Mouse (Mus musculus): ENCODE data around the gene Olfr419. TPM values are rescaled to one million over a fixed set of nuclear protein-coding genes. Genes with fewer than 3 reads are reported as not detected.

Olfr419 gene
- polyA plus RNA-seq, 2 experiments: 0.27 TPM; not detected in 1

DNA sequence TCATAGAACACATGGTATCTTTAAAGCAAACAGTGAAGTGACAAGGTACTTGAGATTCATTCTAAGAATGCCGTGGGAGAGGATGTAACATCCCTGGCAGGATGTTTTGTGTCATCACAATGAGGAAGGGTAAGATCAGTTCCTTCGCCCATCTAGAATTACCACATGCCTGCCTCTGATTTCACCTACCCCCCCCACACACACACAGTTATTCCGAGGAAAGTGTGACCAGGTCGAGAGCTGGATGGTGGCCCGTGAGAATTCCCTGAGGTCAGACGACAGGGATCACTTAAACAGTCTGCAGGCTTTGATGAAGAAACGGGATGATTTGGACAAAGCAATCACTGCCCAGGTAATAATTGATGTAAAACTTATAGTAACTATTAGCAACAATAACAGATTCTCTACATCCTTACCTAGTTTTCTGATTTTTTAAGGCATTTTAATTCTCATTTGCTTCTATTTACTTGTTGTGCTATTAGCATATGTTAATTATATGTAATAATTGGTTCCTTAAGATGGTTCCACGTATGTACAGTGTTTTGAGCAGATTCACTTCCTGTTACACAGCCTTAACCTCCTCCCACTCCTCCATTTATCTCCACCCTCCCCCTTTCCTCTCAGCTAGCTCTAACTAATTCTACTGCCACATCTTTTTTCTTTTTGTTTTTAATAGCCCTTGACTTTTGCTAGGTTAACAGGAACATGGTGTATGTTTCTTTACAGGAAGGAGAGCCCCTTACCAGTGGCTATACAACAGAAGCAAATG, 36.4 kb downstream of the Olfr419 start:
- TF ChIP-seq CTCF (IDR thresholded peaks at IDR 0.05; ENCODE audit: low read depth) (no peak), EP300 (IDR thresholded peaks at IDR 0.05; ENCODE audit: low read depth) (no peak)
- ATAC-seq (ENCODE audit: insufficient read depth) (no peak), DNase-seq (ENCODE audit: low read depth in 3 of 3, low spot score in 3 of 3) (no peak)
- H3K4me2 ChIP-seq (ENCODE audit: low read depth): no peak overlapping the region
- 83% methylated on average over 8 of the region's 8 CpGs for WGBS (ENCODE audit: insufficient replicate concordance)
- no peaks in the 10 kb centered on the region for H3K9me3 ChIP-seq (ENCODE audit: control insufficient read depth, low read length)
- H3K36me3 ChIP-seq (replicated peaks; ENCODE audit: control insufficient read depth, insufficient read depth, low read depth): peaks cover 92% of the 10 kb centered on the region
- no peak overlapping the region for H3K27ac ChIP-seq
- no peak overlapping the region for H3K9ac ChIP-seq (replicated peaks)
- no peaks in the 10 kb centered on the region for H3K4me1 ChIP-seq (replicated peaks; ENCODE audit: control insufficient read depth in 2 of 2, insufficient read depth in 2 of 2, low read length in 1 of 2)
- no peak overlapping the region for H3K4me3 ChIP-seq (ENCODE audit: insufficient read depth in 1 of 2, low read depth in 2 of 2, low read length in 2 of 2)
- H3K27me3 ChIP-seq (ENCODE audit: control insufficient read depth, insufficient read depth, low read length): no peaks in the 10 kb centered on the region

DNA sequence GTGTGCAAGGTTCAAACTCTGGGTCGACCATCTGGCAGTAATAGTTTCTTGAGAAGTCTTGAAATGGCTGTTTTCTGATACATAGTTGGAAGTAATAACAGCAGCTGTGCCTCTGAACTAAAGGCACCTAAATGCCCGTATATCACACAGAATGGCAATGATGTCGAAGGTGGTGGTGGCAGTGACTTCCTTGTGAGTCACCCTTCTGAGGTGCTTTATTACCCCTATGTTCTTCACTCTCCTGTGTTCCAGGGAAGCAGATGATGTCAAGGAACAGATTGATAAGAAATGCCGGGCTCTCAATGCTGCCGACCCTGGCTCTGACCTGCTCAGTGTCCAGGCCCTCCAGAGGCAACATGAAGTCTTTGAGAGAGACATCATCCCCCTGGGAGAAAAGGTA, 39.6 kb downstream of the Olfr419 start:
- Histone ChIP-seq H3K36me3 (replicated peaks; ENCODE audit: control insufficient read depth, insufficient read depth, low read depth) (peaks cover 91% of the 10 kb centered on the region), H3K9me3 (ENCODE audit: control insufficient read depth, low read length) (no peaks in the 10 kb centered on the region), H3K27me3 (ENCODE audit: control insufficient read depth, insufficient read depth, low read length) (no peaks in the 10 kb centered on the region), H3K4me1 (replicated peaks; ENCODE audit: control insufficient read depth in 2 of 2, insufficient read depth in 2 of 2, low read length in 1 of 2) (no peaks in the 10 kb centered on the region), H3K4me2 (ENCODE audit: low read depth) (no peak overlapping the region), H3K27ac (no peak overlapping the region), H3K4me3 (ENCODE audit: insufficient read depth in 1 of 2, low read depth in 2 of 2, low read length in 2 of 2) (no peak overlapping the region), H3K9ac (replicated peaks) (no peak overlapping the region)
- ATAC-seq (ENCODE audit: insufficient read depth): no peak
- no peak for DNase-seq (ENCODE audit: low read depth in 3 of 3, low spot score in 3 of 3)
- TF ChIP-seq EP300 (IDR thresholded peaks at IDR 0.05; ENCODE audit: low read depth): no peak
- TF ChIP-seq CTCF (IDR thresholded peaks at IDR 0.05; ENCODE audit: low read depth): no peak
- WGBS (ENCODE audit: insufficient replicate concordance): 71% methylated on average over 5 of the region's 5 CpGs

DNA sequence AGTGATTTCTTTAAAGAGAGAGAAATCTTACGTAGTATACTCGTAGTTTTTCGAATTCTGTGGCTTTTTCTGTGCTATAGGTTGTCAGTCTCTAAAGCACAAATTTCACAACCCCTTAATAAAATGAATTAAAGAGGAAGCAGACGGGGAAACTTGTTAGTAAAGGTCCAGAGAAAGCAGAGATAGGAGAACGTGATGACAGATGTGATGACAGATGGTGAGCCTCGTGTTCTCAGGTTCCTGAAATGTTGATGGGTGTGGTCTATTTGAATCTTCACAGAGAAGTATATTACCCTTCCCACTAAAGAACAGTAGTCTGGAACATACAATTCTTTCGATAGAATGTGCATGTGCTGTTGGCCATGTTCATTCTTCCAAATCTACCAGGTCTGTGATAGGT, 47.2 kb downstream of the Olfr419 start:
- no peak for TF ChIP-seq EP300 (IDR thresholded peaks at IDR 0.05; ENCODE audit: low read depth)
- TF ChIP-seq CTCF (IDR thresholded peaks at IDR 0.05; ENCODE audit: low read depth): no peak
- H3K4me2 ChIP-seq (ENCODE audit: low read depth): no peak overlapping the region
- H3K4me3 ChIP-seq (ENCODE audit: insufficient read depth in 1 of 2, low read depth in 2 of 2, low read length in 2 of 2): no peak overlapping the region
- H3K4me1 ChIP-seq (replicated peaks; ENCODE audit: control insufficient read depth in 2 of 2, insufficient read depth in 2 of 2, low read length in 1 of 2): no peaks in the 10 kb centered on the region
- no peak for DNase-seq (ENCODE audit: low read depth in 3 of 3, low spot score in 3 of 3)
- no peak overlapping the region for H3K9ac ChIP-seq (replicated peaks)
- H3K27ac ChIP-seq: no peak overlapping the region
- 55% methylated on average over 7 of the region's 7 CpGs for WGBS (ENCODE audit: insufficient replicate concordance)
- H3K9me3 ChIP-seq (ENCODE audit: control insufficient read depth, low read length): no peaks in the 10 kb centered on the region
- peaks cover 75% of the 10 kb centered on the region for H3K36me3 ChIP-seq (replicated peaks; ENCODE audit: control insufficient read depth, insufficient read depth, low read depth)
- no peaks in the 10 kb centered on the region for H3K27me3 ChIP-seq (ENCODE audit: control insufficient read depth, insufficient read depth, low read length)
- no peak for ATAC-seq (ENCODE audit: insufficient read depth)

Other genes with a start within 250 kb of the Olfr419 start
- 0.24 and 0.28 TPM in 2 replicates for gene Ifi205, start 220.3 kb downstream of the Olfr419 start, polyA plus RNA-seq (2012; rRNA removed)
- gene Ifi205, start 220.3 kb downstream of the Olfr419 start, polyA plus RNA-seq (2014; fragmentation: Nextera tagmentation; extraction: Ambion mirVana): 0.67 and 0.68 TPM in 2 replicates
- gene Olfr433, start 211.4 kb downstream of the Olfr419 start, polyA plus RNA-seq (2012; rRNA removed): 0.06 and 0.10 TPM in 2 replicates
- gene Olfr433, start 211.4 kb downstream of the Olfr419 start, polyA plus RNA-seq (2014; fragmentation: Nextera tagmentation; extraction: Ambion mirVana): 0.03 and 0.08 TPM in 2 replicates
- not detected in 2 replicates for gene Olfr432, start 202.9 kb downstream of the Olfr419 start, polyA plus RNA-seq (2012; rRNA removed)
- not detected in 2 replicates for gene Olfr432, start 202.9 kb downstream of the Olfr419 start, polyA plus RNA-seq (2014; fragmentation: Nextera tagmentation; extraction: Ambion mirVana)
- gene Olfr430, start 185.5 kb downstream of the Olfr419 start, polyA plus RNA-seq (2012; rRNA removed): not detected in 2 replicates
- gene Olfr430, start 185.5 kb downstream of the Olfr419 start, polyA plus RNA-seq (2014; fragmentation: Nextera tagmentation; extraction: Ambion mirVana): not detected in 2 replicates
- gene Olfr429, start 167.7 kb downstream of the Olfr419 start, polyA plus RNA-seq (2012; rRNA removed): not detected in 2 replicates
- gene Olfr429, start 167.7 kb downstream of the Olfr419 start, polyA plus RNA-seq (2014; fragmentation: Nextera tagmentation; extraction: Ambion mirVana): not detected in 2 replicates
- gene Olfr427, start 155.2 kb downstream of the Olfr419 start, polyA plus RNA-seq (2012; rRNA removed): not detected in 2 replicates
- gene Olfr427, start 155.2 kb downstream of the Olfr419 start, polyA plus RNA-seq (2014; fragmentation: Nextera tagmentation; extraction: Ambion mirVana): not detected in 2 replicates
- gene Olfr231, start 130.9 kb downstream of the Olfr419 start, polyA plus RNA-seq (2012; rRNA removed): not detected in 2 replicates
- gene Olfr231, start 130.9 kb downstream of the Olfr419 start, polyA plus RNA-seq (2014; fragmentation: Nextera tagmentation; extraction: Ambion mirVana): not detected in 2 replicates
- gene Olfr424, start 120.5 kb downstream of the Olfr419 start, polyA plus RNA-seq (2012; rRNA removed): not detected in 2 replicates
- gene Olfr424, start 120.5 kb downstream of the Olfr419 start, polyA plus RNA-seq (2014; fragmentation: Nextera tagmentation; extraction: Ambion mirVana): not detected in 2 replicates
- gene Olfr420, start 96.4 kb downstream of the Olfr419 start, polyA plus RNA-seq (2012; rRNA removed): not detected in 2 replicates
- gene Olfr420, start 96.4 kb downstream of the Olfr419 start, polyA plus RNA-seq (2014; fragmentation: Nextera tagmentation; extraction: Ambion mirVana): 0.30 and 1.1 TPM in 2 replicates
- 23.1 and 38.7 TPM in 2 replicates for gene Spta1, start 79.3 kb downstream of the Olfr419 start, polyA plus RNA-seq (2012; rRNA removed)
- 45.0 and 49.1 TPM in 2 replicates for gene Spta1, start 79.3 kb downstream of the Olfr419 start, polyA plus RNA-seq (2014; fragmentation: Nextera tagmentation; extraction: Ambion mirVana)
- not detected in 2 replicates for gene Mptx1, start 78.5 kb upstream of the Olfr419 start, polyA plus RNA-seq (2012; rRNA removed)
- not detected in 2 replicates for gene Mptx1, start 78.5 kb upstream of the Olfr419 start, polyA plus RNA-seq (2014; fragmentation: Nextera tagmentation; extraction: Ambion mirVana)
- 0.01 TPM in 2 replicates for gene Olfr417, start 113.1 kb upstream of the Olfr419 start, polyA plus RNA-seq (2012; rRNA removed)
- 0.04 TPM in 1 of 2 replicates, not detected in the other for gene Olfr417, start 113.1 kb upstream of the Olfr419 start, polyA plus RNA-seq (2014; fragmentation: Nextera tagmentation; extraction: Ambion mirVana)
- 0.03 TPM in 1 of 2 replicates, not detected in the other for gene Olfr248, start 139.0 kb upstream of the Olfr419 start, polyA plus RNA-seq (2012; rRNA removed)
- gene Olfr248, start 139.0 kb upstream of the Olfr419 start, polyA plus RNA-seq (2014; fragmentation: Nextera tagmentation; extraction: Ambion mirVana): not detected in 2 replicates
- gene Olfr414, start 172.0 kb upstream of the Olfr419 start, polyA plus RNA-seq (2012; rRNA removed): 0.06 and 0.08 TPM in 2 replicates
- gene Olfr414, start 172.0 kb upstream of the Olfr419 start, polyA plus RNA-seq (2014; fragmentation: Nextera tagmentation; extraction: Ambion mirVana): not detected in 2 replicates
- gene Olfr220, start 190.0 kb upstream of the Olfr419 start, polyA plus RNA-seq (2012; rRNA removed): not detected in 2 replicates
- not detected in 2 replicates for gene Olfr220, start 190.0 kb upstream of the Olfr419 start, polyA plus RNA-seq (2014; fragmentation: Nextera tagmentation; extraction: Ambion mirVana)
- gene Fmn2, start 249.8 kb upstream of the Olfr419 start, polyA plus RNA-seq (2012; rRNA removed): 0.03 and 0.17 TPM in 2 replicates
- not detected in 2 replicates for gene Fmn2, start 249.8 kb upstream of the Olfr419 start, polyA plus RNA-seq (2014; fragmentation: Nextera tagmentation; extraction: Ambion mirVana)

Measured in liver, embryonic 14.5 days (tissue).